Mouse (Mus musculus): ENCODE measurements around the gene Rapgef1. TPM values are rescaled to one million over a fixed set of nuclear protein-coding genes. Genes with fewer than 3 reads are reported as not detected.
"Not testable (repeated sequence)": the region's sequence is repeated elsewhere in the genome, so short reads cannot be mapped to it uniquely, and the experiment has no call there.

Rapgef1 gene
- total RNA-seq, 2 experiments from 2014 or later, result 99.0 to 104 TPM

- DNase-seq (ENCODE audit: extremely low spot score in 1 of 2, low spot score in 1 of 2), result not testable (repeated sequence)
Observed at GRCm38 (mm10) chr2:29781256-29781655, 161.7 kb downstream of the Rapgef1 start.

DNA sequence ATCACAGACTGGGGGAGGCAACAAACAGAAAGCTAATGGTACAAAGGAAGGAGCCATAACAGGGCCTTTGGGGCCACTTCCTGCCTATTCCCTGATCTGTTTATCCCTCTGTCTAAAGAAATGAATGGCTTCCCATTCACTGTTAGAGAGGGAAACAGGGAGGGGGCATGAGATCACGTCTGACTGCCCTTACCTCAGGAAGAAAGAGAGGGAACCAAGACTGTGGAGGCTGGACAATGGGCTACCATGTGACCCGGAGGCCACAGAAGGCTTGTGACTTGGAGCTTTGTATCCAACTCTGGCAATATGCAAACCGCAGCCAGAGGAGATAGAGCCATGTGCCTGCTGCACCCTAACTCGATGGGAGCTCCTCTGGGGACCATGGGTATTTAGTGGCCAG, 164.8 kb downstream of the Rapgef1 start:
- DNase-seq (ENCODE audit: extremely low spot score in 1 of 2, low spot score in 1 of 2), result no peak

- DNase-seq (ENCODE audit: extremely low spot score in 1 of 2, low spot score in 1 of 2), result peak; percentile 79 to 84
Observed at GRCm38 (mm10) chr2:29787104-29787917, 167.8 kb downstream of the Rapgef1 start, which contains the start of gene Coq4. Coq4 (plus strand) TSS chr2:29787493.

DNA sequence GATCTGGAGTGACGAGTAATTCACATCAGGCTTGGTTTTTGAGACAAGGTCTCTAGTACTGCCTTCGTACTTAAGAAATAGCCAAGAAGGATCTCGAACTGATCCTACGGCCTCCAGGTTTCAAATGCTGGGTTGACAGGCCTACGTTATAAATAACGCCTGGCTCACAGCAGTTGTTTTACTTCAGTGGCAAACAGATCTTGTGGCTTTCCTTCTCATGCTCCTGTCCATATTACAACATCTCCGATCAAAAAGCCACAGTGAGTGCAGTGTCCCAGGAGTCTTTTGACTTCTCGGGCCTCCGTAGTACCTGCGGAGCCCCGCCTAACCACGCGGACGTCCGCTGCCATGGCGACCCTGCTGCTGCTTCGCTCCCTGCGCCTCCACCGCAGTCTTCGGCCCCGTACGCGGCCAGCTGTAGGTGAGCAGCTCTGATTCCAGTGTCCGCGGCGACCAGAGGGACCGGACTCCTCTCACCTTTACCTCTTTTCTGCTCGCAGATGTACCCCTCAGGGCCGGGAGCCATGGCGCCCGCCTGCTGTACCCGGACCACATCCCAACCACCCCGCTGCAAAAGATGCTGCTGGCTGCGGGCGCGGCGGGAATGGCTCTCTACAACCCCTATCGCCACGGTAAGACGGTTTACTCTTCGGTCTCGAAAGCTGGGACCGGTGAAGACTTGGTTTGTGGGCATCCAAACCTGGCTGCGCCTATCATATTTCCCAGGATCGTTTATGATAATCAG, 168.6 kb downstream of the Rapgef1 start, which contains the start of gene Trub2:
TSS of gene Trub2 (minus strand) at position 566 of the 745 bp plus-strand sequence.
- DNase-seq (ENCODE audit: extremely low spot score in 1 of 2, low spot score in 1 of 2), result peak; percentile 57 to 73

Other genes starting within 250 kb of the Rapgef1 start
- gene Gm13420, start 132.0 kb downstream of the Rapgef1 start, total RNA-seq (2021), result 1 to 10 TPM in 1 of 2 experiments, under 1 TPM in 1; 0.91 to 1.2 TPM
- not detected for gene Gm13547, start 139.6 kb downstream of the Rapgef1 start, total RNA-seq (2021)
- gene Coq4, start 167.8 kb downstream of the Rapgef1 start, total RNA-seq (2021), result 10 to 100 TPM; 28.6 to 30.7 TPM
- 10 to 100 TPM; 46.3 to 46.8 TPM for gene Trub2, start 168.8 kb downstream of the Rapgef1 start, total RNA-seq (2021)
- 10 to 100 TPM; 74.1 to 76.7 TPM for gene Slc27a4, start 182.9 kb downstream of the Rapgef1 start, total RNA-seq (2021)
- gene Urm1, start 200.4 kb downstream of the Rapgef1 start, total RNA-seq (2021), result 10 to 100 TPM; 48.0 to 56.8 TPM
- 1 to 10 TPM; 6.7 to 9.6 TPM for gene Cercam, start 249.4 kb downstream of the Rapgef1 start, total RNA-seq (2021)